ENCODE assay signal across 9 mouse cellular contexts in genomic region chr14:121405546-121405945, GRCm38 (mm10). TPM values are rescaled to one million over a fixed set of nuclear protein-coding genes. Genes with fewer than 3 reads are reported as not detected.
DNase-seq lines count a peak whose midpoint lies in the region; ATAC-seq and TF ChIP-seq lines count a peak whose summit lies in the region.
"Had no signal": no experiment of that assay in that cellular context is flagged by ENCODE, and none has a peak within 500 bp of the region (broad histone marks: within the 10 kb centered on the region; RNA-seq: fewer than 3 reads in every experiment).

No protein-coding gene starts in this region.

- no peak for TF ChIP-seq CTCF in intestine, postnatal 0 days (IDR thresholded peaks at IDR 0.05; ENCODE audit: low read depth)

- peak overlapping the region; percentile 17; the same call in 1 of the 2 replicates for H3K4me3 ChIP-seq in liver, embryonic 11.5 days (ENCODE audit: low read depth, low read length)
- H3K4me3 ChIP-seq in forebrain, embryonic 10.5 days: peak overlapping the region; percentile 43
- no peak overlapping the region for H3K4me3 ChIP-seq in intestine, postnatal 0 days (ENCODE audit: low read depth, low read length)
- peak overlapping the region; percentile 19 for H3K4me3 ChIP-seq in neural tube, embryonic 13.5 days
- H3K4me3 ChIP-seq: left cerebral cortex, adult 2 months had no signal

- no peaks in the 10 kb centered on the region for H3K27me3 ChIP-seq in liver, embryonic 11.5 days (replicated peaks; ENCODE audit: control insufficient read depth, insufficient read depth, low read length)
- H3K27me3 ChIP-seq in forebrain, embryonic 10.5 days (ENCODE audit: poor library complexity, severe bottlenecking): 0 out of 2 replicates have a peak, but pooled peaks cover 7% of the 10 kb centered on the region
- H3K27me3 ChIP-seq in intestine, postnatal 0 days (replicated peaks; ENCODE audit: control insufficient read depth, insufficient read depth, low read length): no peaks in the 10 kb centered on the region
- no peaks in the 10 kb centered on the region for H3K27me3 ChIP-seq in neural tube, embryonic 13.5 days

- H3K9ac ChIP-seq in liver, embryonic 11.5 days (ENCODE audit: low read depth, low read length): no peak overlapping the region
- H3K9ac ChIP-seq in intestine, postnatal 0 days (ENCODE audit: low read depth, low read length): no peak overlapping the region
- H3K9ac ChIP-seq in neural tube, embryonic 13.5 days: peak overlapping the region; percentile 54; the same call in 1 of the 2 replicates

- peak; percentile 12; the same call in 1 of the 2 replicates for ATAC-seq in liver, embryonic 11.5 days (replicated peaks; ENCODE audit: low FRiP score)
- ATAC-seq in intestine, postnatal 0 days: no peak
- ATAC-seq in neural tube, embryonic 13.5 days (ENCODE audit: low read depth): 0 out of 2 replicates have a peak, but pooled peaks have one; percentile 27

- no peak overlapping the region for H3K27ac ChIP-seq in liver, embryonic 11.5 days (ENCODE audit: low read depth, low read length)
- H3K27ac ChIP-seq in forebrain, embryonic 10.5 days: no peak overlapping the region
- no peak overlapping the region for H3K27ac ChIP-seq in intestine, postnatal 0 days (ENCODE audit: low read depth, low read length)
- no peak overlapping the region for H3K27ac ChIP-seq in neural tube, embryonic 13.5 days (replicated peaks)
- H3K27ac ChIP-seq: left cerebral cortex, adult 2 months had no signal

- H3K36me3 ChIP-seq in liver, embryonic 11.5 days (ENCODE audit: control insufficient read depth, insufficient read depth, low read length): no peaks in the 10 kb centered on the region
- H3K36me3 ChIP-seq in forebrain, embryonic 10.5 days (replicated peaks): no peaks in the 10 kb centered on the region
- H3K36me3 ChIP-seq in intestine, postnatal 0 days (ENCODE audit: control insufficient read depth, insufficient read depth): no peaks in the 10 kb centered on the region
- H3K36me3 ChIP-seq in neural tube, embryonic 13.5 days: no peaks in the 10 kb centered on the region

- H3K4me2 ChIP-seq in liver, embryonic 11.5 days: peak overlapping the region; percentile 38
- peak overlapping the region; percentile 33; the same call in 1 of the 2 replicates for H3K4me2 ChIP-seq in intestine, postnatal 0 days (replicated peaks; ENCODE audit: low read depth)
- H3K4me2 ChIP-seq in neural tube, embryonic 13.5 days: peak overlapping the region; percentile 51

- no peak for DNase-seq in liver, embryonic 11.5 days (ENCODE audit: low spot score)
- no peak for DNase-seq in liver
- DNase-seq in forebrain, embryonic 10.5 days (ENCODE audit: extremely low spot score, low spot score): no peak
- no peak for DNase-seq in urinary bladder, postnatal 36 days (ENCODE audit: low spot score in 2 of 2)
- no peak for DNase-seq in spleen, adult 12 weeks (ENCODE audit: low spot score)
- DNase-seq in kidney, postnatal 4 days: no peak

- WGBS in liver, embryonic 11.5 days: 41% methylated on average over 15 of the region's 15 CpGs
- 53% methylated on average over 15 of the region's 15 CpGs for WGBS in forebrain, embryonic 10.5 days
- 57% methylated on average over 15 of the region's 15 CpGs for WGBS in intestine, postnatal 0 days
- 47% methylated on average over 15 of the region's 15 CpGs for WGBS in neural tube, embryonic 13.5 days

- no peaks in the 10 kb centered on the region for H3K9me3 ChIP-seq in liver, embryonic 11.5 days (ENCODE audit: control insufficient read depth, low read length)
- H3K9me3 ChIP-seq in forebrain, embryonic 10.5 days: no peaks in the 10 kb centered on the region
- no peaks in the 10 kb centered on the region for H3K9me3 ChIP-seq in intestine, postnatal 0 days (ENCODE audit: control insufficient read depth)
- H3K9me3 ChIP-seq in neural tube, embryonic 13.5 days: no peaks in the 10 kb centered on the region

- H3K4me1 ChIP-seq in liver, embryonic 11.5 days (replicated peaks; ENCODE audit: control insufficient read depth, insufficient read depth, low read length): no peaks in the 10 kb centered on the region
- H3K4me1 ChIP-seq in forebrain, embryonic 10.5 days: peaks cover 9% of the 10 kb centered on the region
- H3K4me1 ChIP-seq in intestine, postnatal 0 days (replicated peaks; ENCODE audit: control insufficient read depth, insufficient read depth, low read length): no peaks in the 10 kb centered on the region
- H3K4me1 ChIP-seq in neural tube, embryonic 13.5 days (replicated peaks): no peaks in the 10 kb centered on the region

RNA-seq across cellular contexts. Expression of gene Stk24, which starts 25.7 kb away (rescaled TPM):
- 51.3 and 58.2 TPM in 2 replicates for polyA plus RNA-seq in liver, embryonic 11.5 days (2014; fragmentation: Nextera tagmentation; extraction: Ambion mirVana)
- 38.4 and 43.4 TPM in 2 replicates for polyA plus RNA-seq in forebrain, embryonic 10.5 days (2016; fragmentation: Nextera tagmentation; extraction: Ambion mirVana)
- polyA plus RNA-seq in intestine, postnatal 0 days (2015; fragmentation: Nextera tagmentation; extraction: Ambion mirVana): 39.2 and 40.7 TPM in 2 replicates
- 22.5 and 27.5 TPM in 2 replicates for polyA plus RNA-seq in neural tube, embryonic 13.5 days (2015; fragmentation: Nextera tagmentation; extraction: Ambion mirVana)
